Mouse (Mus musculus): Measurements from ENCODE around the gene Ugdh.

The Ugdh gene

GRCm38 (mm10) chr5:65428321-65428720 lies 7.4 kb downstream of the Ugdh start:
- no peak for DNase-seq (ENCODE audit: low spot score)

DNA sequence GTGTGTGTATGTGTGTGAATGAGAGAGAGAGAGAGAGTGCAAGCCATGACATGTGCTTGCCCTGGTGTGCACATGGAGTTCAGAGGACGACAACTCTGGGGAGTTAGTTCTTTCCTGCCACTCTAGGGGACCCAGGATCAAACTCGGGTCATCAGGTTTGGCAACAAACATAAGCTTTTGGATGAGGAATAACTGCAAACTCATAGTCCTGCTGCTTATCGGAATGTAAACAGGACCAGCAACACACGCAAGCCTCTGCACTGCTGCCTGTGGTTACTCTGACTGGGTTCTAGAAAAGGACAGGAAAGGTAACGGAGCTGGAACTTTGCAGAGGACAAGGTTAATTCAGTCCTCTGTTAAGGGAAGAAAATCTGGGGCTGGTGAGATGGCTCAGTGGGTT lies 10.5 kb downstream of the Ugdh start:
- no peak for DNase-seq (ENCODE audit: low spot score)

- DNase-seq (ENCODE audit: low spot score) = no peak
Measured at GRCm38 (mm10) chr5:65424215-65424614, 11.5 kb downstream of the Ugdh start.

DNA sequence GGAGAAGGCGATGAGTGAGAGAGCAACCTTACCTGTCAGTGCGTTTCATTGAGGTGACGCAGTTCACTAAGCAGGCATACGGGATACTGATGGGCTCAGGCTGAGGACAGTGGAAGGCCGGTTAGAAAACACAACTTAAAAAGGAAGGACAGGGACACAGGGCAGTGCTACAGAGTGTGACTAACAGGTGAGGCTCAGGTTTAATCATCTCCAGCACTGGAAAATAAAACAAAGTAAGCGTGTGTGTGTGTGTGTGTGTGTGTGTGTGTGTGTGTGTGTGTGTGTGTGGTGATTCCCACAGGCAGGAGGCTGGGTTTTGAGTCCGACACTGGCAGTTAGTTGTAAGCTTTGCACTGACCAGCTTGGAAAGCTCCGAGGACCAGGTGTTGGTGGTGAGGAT lies 12.9 kb downstream of the Ugdh start:
- no peak for DNase-seq (ENCODE audit: low spot score)

GRCm38 (mm10) chr5:65420822-65421221 lies 14.9 kb downstream of the Ugdh start:
- DNase-seq (ENCODE audit: low spot score) = no peak

GRCm38 (mm10) chr5:65419136-65419535 lies 16.6 kb downstream of the Ugdh start:
- DNase-seq (ENCODE audit: low spot score) = no peak

GRCm38 (mm10) chr5:65415653-65416458 lies 19.9 kb downstream of the Ugdh start:
- no peak for DNase-seq (ENCODE audit: low spot score)

DNA sequence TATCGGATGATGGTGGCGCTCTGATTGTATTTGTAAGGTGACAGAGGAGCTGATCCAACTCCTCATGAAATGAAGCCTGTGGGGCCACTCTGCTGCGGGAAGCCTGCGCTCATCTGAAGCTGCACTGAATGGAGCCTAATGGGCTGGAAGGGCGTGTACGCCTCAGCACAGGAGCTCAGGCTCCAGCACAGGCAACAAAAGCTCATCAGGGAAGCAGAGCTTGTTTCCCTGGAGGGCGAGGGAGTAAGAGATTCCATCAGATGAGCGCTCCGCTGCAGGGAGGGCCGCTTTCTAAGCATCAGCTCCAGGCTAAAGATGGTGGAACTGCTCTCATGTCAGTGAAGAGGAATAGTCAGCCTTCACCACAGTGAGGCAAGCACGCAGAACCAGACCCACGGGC lies 27.8 kb downstream of the Ugdh start:
- no peak for DNase-seq (ENCODE audit: low spot score)

DNA sequence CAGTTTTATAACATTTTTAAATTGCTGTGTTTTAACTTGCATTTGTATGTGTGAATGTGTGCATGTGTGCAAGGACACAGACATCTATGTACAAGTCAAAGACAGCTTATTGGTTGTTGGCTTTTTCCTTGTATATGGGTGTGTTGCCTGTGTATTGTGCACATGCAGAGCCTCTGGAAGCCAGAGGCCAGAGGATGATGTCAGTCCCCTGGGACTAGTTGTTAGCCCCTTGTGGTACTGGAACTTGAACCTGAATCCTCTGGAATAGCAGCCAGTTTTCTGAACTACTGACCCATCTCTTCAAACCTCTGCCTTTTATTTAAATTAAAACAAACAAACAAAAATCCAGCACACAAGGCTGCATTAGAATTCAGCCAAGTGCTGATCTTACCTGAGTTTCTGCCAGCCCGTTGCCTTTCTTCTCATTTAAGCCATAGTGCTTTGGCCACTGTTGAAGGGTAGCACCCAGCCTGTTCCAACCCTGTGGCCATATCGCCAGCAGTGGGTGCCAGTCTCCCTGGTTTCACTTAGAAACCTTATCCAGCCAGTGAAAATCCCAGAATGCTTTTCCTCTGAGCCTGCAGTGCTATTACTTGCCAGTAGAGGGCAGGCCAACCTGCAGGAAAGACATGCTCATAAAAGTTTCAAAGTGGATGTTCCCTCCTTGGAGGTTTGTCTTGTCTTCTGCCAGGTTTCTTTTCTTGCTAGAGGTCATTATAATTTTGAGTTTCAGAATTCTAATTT lies 34.3 kb downstream of the Ugdh start:
- DNase-seq (ENCODE audit: low spot score) = peak; percentile 81

DNA sequence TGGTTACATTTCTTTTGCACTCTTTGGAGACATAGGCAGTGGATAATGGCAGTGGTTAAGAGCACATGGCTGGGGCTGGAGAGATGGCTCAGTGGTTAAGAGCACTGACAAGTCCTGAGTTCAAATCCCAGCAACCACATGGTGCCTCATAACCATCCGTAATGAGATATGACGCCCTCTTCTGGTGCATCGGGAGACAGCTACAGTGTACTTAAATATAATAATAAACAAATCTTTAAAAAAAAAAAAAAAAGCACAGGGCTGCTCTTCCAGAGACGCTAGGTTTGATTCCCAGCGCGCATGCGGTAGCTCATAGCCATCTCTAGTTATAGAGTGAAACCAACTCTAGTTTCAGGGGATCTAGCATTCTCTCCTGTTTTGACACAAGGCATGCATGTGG lies 41.3 kb downstream of the Ugdh start:
- DNase-seq (ENCODE audit: low spot score) = no peak

GRCm38 (mm10) chr5:65391753-65392152 lies 44.0 kb downstream of the Ugdh start:
- DNase-seq (ENCODE audit: low spot score) = no peak

- peak; percentile 98 for DNase-seq (ENCODE audit: low spot score)
Measured at GRCm38 (mm10) chr5:65390648-65391644, 44.8 kb downstream of the Ugdh start, which contains the start of the genes Rpl9 and Lias. Gene Rpl9 (minus strand): TSS chr5:65391444. Gene Lias (plus strand): TSS chr5:65391497.

DNA sequence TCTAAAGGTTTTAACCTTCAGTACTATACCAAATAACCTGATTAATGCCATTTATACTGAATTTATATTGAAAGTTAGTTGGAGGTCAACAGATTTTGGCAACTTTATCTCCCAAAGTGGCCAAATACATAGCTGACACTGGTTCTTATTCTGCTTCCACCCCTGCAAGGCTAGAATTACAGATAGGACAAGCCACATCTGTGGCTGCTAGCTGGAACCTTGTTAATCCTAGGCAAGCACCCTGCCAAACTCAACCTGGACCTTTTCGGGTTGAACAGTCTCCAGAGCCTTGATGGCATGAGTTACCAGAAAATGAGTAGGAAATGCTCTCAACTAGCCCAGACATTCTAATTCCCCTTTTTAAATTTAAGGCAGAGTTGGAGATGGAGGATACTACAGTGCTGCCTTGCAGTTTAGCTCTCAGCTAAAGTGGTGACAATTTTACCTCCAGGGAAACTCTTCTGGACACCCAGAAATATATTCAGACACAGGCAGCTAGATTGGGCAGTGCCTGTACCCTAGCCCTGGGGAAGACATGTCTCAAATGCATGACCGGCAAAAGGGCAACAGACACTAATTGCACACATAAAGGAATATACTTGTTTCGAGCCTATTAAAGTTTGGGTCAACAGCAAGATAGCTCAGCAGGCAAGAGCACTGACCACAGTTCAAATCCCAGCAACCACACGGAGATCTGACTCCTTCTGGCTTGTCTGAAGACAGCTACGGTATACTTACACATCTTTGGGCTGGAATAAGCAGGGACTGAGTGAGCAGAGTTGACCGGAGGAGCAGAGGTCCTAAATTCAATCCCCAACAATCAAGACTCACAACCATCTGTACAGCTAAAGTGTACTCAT lies 48.5 kb downstream of the Ugdh start:
- no peak for DNase-seq (ENCODE audit: low spot score)

- DNase-seq (ENCODE audit: low spot score) = no peak
Measured at GRCm38 (mm10) chr5:65385704-65386103, 50.0 kb downstream of the Ugdh start.

- no peak for DNase-seq (ENCODE audit: low spot score)
Measured at GRCm38 (mm10) chr5:65374746-65375145, 61.0 kb downstream of the Ugdh start.

DNA sequence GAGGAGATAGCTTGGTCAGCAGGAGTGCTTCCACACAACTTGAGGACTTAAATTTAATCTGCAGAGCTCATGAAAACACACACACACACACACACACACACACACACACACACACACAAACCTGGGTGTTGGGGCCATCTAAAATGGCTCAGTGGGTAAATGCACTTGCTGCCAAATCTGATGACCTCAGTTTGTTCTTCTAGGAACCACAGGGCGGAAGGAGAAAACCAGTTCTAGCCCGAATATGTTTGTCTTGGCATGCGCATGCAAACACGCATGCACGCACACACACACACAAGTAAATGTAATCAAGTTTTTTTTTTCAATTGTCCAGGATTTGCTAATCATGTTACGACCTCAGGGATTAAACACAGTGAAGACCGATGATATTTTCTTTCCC lies 64.2 kb downstream of the Ugdh start:
- no peak for DNase-seq (ENCODE audit: low spot score)

DNA sequence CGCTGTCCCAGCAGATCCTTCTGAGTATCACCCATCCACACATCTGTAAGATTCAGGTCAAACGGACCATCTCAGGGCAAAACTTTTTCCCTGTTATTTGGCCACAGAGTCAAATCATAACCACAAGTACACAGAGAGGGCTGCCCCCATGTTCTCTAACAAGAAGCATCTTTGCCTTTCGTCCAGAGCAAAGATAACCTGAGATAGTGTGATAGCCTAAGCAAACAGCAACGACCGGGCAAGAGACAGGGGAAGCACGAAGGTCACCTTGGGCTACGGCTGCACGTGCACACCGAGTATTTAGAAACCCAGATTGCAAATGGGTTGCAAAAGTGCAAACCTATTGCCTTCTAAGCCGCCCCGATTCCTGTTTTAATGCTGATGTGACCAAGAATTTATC lies 67.9 kb downstream of the Ugdh start:
- DNase-seq (ENCODE audit: low spot score) = no peak
